Mouse (Mus musculus) spleen, adult 12 weeks (tissue): ENCODE results near the gene 4930568D16Rik.

Experiments used
- DNase-seq: peaks from one replicate; pipeline ENCODE4 v3.0.0; 2022; ENCODE audit warnings: low spot score

4930568D16Rik gene

GRCm38 (mm10) chr2:35342605-35343004 is 24.9 kb downstream of the 4930568D16Rik start:
- DNase-seq = no peak

- DNase-seq = no peak
Measured at GRCm38 (mm10) chr2:35338707-35339106, 28.8 kb downstream of the 4930568D16Rik start.

GRCm38 (mm10) chr2:35338036-35338435 is 29.5 kb downstream of the 4930568D16Rik start:
- no peak for DNase-seq

- no peak for DNase-seq
Measured at GRCm38 (mm10) chr2:35337419-35337818, 30.1 kb downstream of the 4930568D16Rik start.

GRCm38 (mm10) chr2:35336388-35337280 is 30.9 kb downstream of the 4930568D16Rik start, which contains the start of gene Stom:
Gene Stom, minus strand, starts transcription at chr2:35336976.
- peak; percentile 100 for DNase-seq

- no peak for DNase-seq
Measured at GRCm38 (mm10) chr2:35335620-35336019, 31.9 kb downstream of the 4930568D16Rik start.

GRCm38 (mm10) chr2:35333670-35334069 is 33.9 kb downstream of the 4930568D16Rik start:
- no peak for DNase-seq

- DNase-seq = no peak
Measured at GRCm38 (mm10) chr2:35331205-35331604, 36.3 kb downstream of the 4930568D16Rik start.

GRCm38 (mm10) chr2:35329061-35329460 is 38.5 kb downstream of the 4930568D16Rik start:
- no peak for DNase-seq

- DNase-seq = no peak
Measured at GRCm38 (mm10) chr2:35328064-35328792, 39.3 kb downstream of the 4930568D16Rik start.

GRCm38 (mm10) chr2:35327583-35327982 is 39.9 kb downstream of the 4930568D16Rik start:
- no peak for DNase-seq

- DNase-seq = no peak
Measured at GRCm38 (mm10) chr2:35326931-35327330, 40.6 kb downstream of the 4930568D16Rik start.

- DNase-seq = no peak
Measured at GRCm38 (mm10) chr2:35325930-35326329, 41.6 kb downstream of the 4930568D16Rik start.

- peak; percentile 78 for DNase-seq
Measured at GRCm38 (mm10) chr2:35322404-35323164, 44.9 kb downstream of the 4930568D16Rik start.

GRCm38 (mm10) chr2:35320399-35320798 is 47.1 kb downstream of the 4930568D16Rik start:
- DNase-seq = no peak

- DNase-seq = no peak
Measured at GRCm38 (mm10) chr2:35318405-35318804, 49.1 kb downstream of the 4930568D16Rik start.

GRCm38 (mm10) chr2:35317604-35318003 is 49.9 kb downstream of the 4930568D16Rik start:
- no peak for DNase-seq

GRCm38 (mm10) chr2:35314300-35314699 is 53.2 kb downstream of the 4930568D16Rik start:
- DNase-seq = no peak

GRCm38 (mm10) chr2:35309906-35310493 is 57.5 kb downstream of the 4930568D16Rik start:
- DNase-seq = no peak

- no peak for DNase-seq
Measured at GRCm38 (mm10) chr2:35308166-35308565, 59.4 kb downstream of the 4930568D16Rik start.
